Mouse (Mus musculus) erythroblast, embryonic 14.5 days (primary cell): Measurements from ENCODE around the gene 0610010K14Rik.

ENCODE experiments used
- GATA1 ChIP-seq: IDR thresholded peaks from 2 replicates; pipeline ENCODE4 v1.6.1; 2012; ENCODE audit warnings: low read length, inconsistent platforms, mixed read lengths
- TAL1 ChIP-seq: IDR thresholded peaks from 3 replicates; pipeline ENCODE4 v1.6.1; 2012; ENCODE audit warnings: low read length, inconsistent platforms, mixed read lengths

GRCm38 (mm10) chr11:70227661-70228245 lies 10.0 kb downstream of the 0610010K14Rik start:
- TF ChIP-seq GATA1 (no peak), TAL1 (no peak)
